Mouse (Mus musculus) spleen, postnatal 10 days (tissue): ENCODE data around the gene Ranbp9.

ENCODE experiments used
- DNase-seq, 2 experiments: peaks; one replicate each; pipeline ENCODE4 v3.0.0; 2021 to 2022; ENCODE audit warnings: low spot score in 2 of 2

Gene Ranbp9

DNA sequence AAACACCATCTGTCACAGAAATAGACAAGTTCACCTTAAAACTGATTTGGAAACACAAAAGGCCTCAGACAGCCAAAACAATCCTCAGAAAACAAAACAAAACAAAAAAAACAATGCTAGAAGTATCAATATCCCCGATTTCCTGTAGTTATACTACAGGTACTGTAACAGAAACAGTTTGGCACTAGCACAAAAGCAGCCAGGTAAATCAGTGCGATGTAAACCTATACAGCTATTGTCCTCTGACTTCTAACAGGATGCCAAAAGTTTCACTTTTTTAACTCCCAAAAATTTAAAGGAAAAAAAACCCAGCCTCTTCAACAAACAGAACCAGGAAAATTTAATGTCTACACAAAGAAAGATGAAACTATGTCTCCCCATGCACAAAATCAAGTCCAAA, 28.9 kb downstream of the Ranbp9 start:
- DNase-seq = no peak

DNA sequence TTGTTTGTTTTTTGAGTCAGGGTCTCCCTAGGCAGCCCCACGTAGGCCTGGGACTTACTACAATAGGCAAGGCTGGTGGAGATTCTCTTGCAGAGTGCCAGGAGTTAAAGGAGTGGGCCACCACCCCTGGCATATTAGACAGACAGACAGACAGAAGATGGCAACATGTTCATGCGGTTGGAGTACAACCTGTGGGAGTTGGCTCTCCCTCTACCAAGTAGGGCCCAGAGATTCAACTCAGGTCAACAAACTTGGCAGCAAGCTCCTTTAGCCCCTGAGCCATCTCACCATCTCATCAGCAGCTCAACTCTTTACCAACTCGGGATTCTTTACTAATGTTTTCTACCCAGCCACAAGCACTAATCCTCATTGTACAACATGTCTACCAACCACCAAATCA, 30.4 kb downstream of the Ranbp9 start:
- no peak for DNase-seq

DNA sequence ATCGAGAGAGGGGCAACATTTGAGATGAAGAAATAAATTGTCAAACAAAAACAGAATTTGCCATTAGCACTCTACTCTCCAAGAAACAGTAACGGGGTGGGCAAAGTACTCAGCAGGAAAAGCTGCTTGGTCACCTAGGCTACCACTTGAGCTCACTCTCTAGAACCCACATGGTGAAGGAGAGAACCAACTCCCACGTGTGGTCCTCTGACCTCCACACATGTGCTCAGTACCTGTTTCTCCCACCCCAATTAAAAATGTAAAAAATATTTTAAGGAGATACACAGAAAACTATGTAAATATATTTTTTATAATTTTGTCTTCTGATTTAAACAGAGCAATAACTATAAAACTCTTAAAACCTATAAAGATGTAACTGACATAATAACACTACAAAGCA, 33.4 kb downstream of the Ranbp9 start:
- no peak for DNase-seq

- DNase-seq = no peak
These were observed 35.3 kb downstream of the Ranbp9 start for GRCm38 (mm10) chr13:43445754-43446153.

DNA sequence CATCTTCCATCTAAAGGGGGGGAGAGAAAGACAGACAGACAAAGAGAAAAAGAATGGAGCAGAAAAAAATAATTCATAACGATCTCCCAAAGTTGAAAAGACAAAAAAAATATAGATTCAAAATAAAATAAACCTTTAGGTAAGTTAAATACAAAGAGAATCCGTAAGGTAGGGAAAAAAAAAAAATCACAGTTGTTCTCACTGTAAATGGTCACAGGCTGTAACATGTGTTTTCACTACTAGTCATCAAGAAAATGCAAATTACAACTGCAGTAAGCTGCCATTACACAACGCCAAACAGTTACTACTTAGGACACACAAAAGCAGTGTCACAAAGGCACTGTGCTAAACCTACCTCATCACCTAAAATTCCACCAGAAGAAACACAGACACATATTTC, 36.4 kb downstream of the Ranbp9 start:
- DNase-seq = no peak

DNA sequence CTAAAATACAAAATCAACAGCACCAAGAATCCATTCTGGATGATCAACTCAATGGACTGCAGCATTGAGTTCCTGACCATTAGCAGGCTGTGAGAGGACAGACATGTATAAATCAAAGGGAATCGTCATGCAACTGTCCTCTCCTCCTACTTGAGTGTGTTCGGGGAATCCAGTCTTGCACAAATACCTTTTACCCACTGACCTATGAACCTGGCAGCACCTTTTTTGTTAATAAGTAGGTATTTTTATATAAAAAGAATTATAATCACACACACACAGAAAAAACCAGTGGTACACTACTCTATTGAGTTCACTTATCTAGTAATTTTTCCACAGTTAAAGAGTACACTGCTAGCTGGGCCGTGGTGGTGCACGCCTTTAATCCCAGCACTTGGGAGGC, 37.4 kb downstream of the Ranbp9 start:
- no peak for DNase-seq

DNA sequence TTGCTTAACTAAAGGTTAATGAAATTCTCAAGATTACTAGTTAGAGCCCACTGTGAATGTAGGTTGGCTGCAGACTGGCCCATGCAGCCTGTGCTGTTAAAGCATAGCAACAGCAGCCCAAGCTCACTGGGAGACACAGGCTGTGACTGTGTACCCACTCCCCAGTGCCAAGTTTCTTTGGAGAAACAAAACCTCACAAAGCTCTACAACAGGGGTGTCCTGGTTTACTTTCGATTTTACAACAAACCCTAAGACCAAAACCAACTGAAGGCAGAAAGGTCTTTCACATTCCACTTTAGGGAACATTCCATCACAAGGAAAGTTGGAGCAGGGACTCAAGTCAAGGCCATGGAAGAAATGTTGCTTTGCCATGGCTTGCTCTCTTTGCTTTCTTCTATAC, 38.5 kb downstream of the Ranbp9 start:
- no peak for DNase-seq

DNA sequence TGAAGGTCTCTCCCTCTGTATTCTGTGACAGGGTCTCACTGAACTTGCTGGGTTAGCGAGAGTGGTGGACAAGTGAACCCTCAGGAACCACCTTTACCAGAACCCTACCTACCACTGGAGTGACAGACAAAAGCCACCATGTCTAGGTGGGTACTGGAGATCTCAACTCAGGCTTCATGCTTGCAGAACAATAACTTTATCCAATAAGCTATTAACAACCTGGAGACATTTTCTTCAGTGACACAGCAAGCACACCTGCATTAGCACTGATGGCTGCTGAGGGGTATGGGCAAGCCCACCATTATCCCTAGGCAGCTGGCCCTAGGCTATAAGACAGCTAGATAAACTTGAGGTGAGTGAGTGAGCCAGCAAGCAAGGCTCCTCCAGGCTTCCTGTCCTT, 40.7 kb downstream of the Ranbp9 start:
- no peak for DNase-seq

DNA sequence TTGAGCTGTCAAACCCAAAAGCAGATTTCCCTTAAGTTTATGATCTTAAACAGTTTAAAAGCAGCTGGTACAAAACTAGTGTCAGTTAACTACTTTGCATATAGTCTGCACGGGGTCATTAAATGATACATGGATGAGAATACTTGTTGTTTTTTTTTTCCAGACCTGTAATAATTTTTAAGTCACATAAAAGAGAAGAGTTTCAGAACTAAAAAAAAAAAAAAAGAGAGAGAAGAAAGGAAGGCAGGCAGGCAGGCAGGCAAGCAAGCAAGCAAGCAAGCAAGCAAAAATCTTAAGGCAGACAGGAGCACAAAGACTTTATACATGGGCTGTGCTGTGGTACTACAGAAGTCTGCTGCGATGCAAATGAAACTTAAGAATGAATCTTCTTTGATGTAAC, 47.7 kb downstream of the Ranbp9 start:
- no peak for DNase-seq

DNA sequence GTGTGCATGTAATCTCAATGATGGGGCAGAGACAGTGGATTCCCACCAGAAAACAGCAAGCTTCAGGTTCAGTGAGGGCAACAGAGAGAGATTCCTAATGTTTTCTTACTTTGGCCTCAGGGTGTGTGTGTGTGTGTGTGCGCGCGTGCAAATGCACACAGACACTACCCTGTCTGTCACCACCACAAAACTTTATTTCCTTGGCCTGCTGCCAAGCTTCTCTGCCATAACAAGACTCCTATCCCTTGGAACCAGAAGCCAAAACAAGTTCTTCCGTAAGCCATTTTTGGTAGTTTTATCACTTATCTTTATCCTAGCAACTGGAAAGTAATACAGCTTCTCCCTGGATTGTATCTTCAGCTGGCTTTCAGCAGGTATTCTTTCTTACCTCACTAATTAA, 52.6 kb downstream of the Ranbp9 start:
- DNase-seq = no peak

DNA sequence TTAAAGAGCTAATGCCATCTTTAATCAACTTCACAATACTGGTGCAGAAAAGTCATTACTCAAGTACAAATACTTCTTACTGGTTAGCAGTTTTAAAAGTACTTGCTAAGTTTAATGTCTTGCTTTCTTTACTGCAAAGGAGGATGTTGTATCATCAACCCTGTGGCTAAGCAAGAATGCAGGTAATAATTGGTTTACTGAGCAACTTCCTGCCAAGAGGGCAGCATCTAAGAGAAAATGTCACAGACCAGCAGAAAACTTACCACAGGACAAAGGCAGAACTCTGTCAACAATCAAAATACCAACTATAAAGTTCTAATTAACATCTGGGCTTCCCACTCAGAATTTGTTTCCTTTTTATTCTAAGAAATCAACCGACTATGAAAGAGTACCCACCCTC, 65.8 kb downstream of the Ranbp9 start:
- no peak for DNase-seq

- DNase-seq = no peak
These were observed 67.5 kb downstream of the Ranbp9 start for GRCm38 (mm10) chr13:43413611-43414010.

GRCm38 (mm10) chr13:43412311-43412710, 68.8 kb downstream of the Ranbp9 start:
- no peak for DNase-seq

GRCm38 (mm10) chr13:43399576-43399975, 81.5 kb downstream of the Ranbp9 start:
- DNase-seq = peak in 1 of 2 experiments; percentile 48

DNA sequence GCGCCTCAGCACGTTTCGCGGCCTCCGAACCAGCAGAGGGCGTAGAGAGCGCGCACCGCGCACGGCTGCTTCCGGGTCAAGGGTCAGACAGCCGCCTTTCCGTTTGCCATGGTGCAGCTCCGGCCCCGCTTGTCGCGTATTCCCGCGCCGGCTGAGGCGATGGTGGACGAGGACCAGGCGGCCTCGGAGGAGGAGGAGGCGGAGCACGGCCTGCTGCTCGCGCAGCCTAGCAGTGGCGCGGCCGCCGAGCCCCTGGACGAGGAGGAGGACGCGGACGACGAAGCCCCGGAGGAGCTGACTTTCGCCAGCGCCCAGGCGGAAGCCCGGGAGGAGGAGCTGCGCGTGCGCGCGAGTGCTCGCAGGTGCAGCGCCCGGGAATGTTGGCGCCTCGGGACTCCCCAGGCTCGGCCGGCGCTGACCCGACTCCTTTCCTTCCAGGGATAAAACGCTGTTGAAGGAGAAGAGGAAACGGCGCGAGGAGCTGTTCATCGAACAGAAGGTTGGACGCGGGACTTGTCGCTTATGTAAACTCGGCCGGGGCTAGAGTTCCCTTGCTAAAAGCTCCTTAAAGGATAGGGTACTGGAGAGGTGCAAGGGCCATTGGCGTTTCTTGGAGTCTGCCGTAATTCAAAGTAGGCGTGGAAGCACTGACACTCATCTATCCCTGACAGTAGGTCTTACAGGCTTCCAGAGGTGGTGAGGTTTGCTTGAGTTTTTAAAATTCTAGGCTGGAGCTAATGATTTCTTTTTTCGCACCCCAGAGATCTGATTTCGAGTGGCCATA, 82.6 kb downstream of the Ranbp9 start, which contains the start of gene Nol7:
Gene Nol7 (plus strand): TSS at position 94 of the 784 bp plus-strand sequence.
- DNase-seq = peak; percentile 97

DNA sequence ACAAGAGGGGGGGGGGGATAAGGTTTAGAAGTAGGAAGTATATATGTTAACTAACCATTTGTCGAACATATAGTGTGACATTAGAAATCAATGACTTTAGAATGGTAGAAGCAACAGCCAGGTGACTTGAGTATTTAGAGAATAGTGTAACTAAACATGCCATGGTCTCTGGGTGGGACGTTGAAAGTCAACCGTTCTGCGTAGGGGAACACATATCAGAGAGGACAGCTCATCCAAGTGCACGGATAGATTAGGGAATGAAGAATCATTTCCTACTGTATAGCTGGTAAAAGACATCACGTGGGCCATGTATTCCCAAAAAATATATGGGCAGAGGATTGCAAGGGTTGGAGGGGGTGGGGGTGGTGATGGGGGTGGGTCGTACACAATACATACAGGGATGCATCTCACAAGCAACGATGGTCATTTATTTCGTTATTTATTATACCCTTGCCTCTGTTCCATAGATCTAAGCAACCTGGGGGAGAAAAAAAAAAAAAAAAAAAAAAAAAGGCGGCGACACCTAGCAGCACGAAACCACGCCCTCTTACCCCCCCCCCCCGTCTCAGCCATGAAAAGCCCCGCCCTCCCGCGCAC, 83.3 kb downstream of the Ranbp9 start:
- no peak for DNase-seq

DNA sequence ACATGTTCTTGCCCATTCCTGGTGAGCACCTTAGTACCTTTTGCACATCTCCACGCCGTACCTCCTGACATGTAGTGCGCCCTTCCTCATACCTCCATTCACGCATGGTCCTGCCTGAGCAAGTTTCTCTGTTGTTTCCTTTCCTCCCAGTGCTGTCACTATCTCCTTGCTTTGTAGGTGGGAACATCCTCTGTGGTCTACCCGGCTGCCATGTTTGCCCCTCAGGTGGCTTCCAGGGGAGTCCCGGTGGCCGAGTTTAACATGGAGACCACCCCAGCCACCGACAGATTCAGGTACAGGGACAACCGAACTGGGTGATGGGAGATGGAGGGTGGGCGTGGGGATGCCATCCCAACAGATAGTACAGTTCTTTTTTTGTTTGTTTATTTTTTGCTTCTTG, 95.8 kb downstream of the Ranbp9 start:
- DNase-seq = no peak

DNA sequence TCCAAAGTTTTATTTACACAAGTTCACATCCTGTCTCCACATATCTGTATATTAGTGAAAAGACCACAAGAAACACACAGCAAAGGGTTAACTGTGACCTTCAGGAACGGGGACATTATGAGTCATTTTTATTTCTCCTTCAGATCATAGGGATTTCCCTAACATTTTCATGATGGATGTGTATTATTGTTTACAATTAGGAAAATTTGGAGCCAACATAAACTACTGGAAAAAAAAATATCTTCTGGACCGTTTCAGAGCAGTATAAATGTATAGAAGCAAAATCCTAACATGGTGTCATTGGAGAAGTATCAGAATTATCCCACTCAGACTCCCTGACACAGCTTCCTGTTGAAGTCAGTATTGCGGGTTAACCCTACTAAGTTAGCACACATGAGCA, 101.1 kb downstream of the Ranbp9 start:
- no peak for DNase-seq

DNA sequence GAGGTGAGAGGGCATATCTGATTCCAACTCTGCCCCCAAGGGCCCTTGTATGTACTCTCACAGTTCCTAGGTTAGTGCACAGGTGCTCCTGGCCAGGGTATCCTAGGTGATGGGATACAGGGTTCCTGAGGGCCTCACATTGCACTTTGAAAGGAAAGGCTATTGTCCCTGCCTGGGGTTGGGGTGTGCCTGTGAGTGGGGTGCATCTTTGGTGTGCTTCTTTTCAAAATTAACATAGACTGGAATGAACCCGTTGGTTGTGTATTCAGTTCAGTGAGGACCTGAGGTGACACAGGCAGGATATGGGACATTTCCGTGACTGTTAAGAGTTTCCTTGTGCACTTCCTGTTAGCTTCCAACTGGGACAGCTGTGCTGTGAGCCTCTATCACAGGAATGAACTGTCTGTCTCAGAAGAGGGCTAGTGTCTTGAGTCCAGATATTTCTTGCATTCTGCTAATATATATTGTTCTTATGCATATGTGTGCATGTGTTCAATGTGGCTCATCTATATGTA, 106.1 kb downstream of the Ranbp9 start:
- no peak for DNase-seq

DNA sequence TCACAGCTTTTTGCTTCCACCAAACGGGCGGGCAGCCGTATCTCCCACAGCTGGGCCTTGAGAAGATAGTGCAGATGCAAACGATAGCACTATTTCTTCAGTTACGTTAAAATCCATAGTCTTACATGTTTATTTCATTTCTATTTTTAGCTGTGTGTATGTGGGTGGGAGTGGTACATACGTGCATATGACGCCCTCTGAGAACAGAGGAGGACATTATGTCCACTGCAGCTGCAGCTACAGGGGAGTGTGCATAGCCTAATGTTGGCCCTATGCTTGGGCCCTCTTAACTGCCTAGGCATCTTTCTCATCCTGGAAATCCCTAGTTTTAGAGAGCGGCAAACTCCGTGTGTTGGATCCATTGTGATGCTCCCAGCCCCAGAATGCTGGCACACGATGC, 106.9 kb downstream of the Ranbp9 start:
- DNase-seq = no peak

- no peak for DNase-seq
These were observed 108.2 kb downstream of the Ranbp9 start for GRCm38 (mm10) chr13:43372892-43373291.

DNA sequence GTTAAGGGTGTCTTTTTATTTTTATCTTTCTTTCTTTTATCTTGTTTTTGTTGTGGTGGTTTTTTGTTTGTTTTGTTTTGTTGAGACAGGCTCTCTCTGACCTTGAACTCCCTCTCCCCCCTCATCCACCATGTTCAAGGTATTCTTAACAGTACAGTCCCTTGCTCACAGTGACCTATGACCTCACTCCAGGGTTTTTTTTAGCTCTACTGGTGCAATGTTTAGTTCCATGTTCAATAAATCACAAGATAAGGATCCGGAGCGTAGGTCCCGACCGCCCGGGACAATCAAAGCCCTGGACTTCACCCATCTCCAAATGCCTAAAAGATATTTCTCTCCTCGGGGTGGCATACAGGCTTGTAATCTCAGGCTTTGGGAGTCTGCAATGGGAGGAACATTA, 111.0 kb downstream of the Ranbp9 start:
- no peak for DNase-seq

GRCm38 (mm10) chr13:43365825-43366184, 115.3 kb downstream of the Ranbp9 start:
- DNase-seq = peak in 1 of 2 experiments; percentile 6
